Mouse (Mus musculus) megakaryocyte, embryonic 14.5 days (primary cell): ENCODE results near the gene Stx4a.

Experiments used
- FLI1 ChIP-seq: IDR thresholded peaks from 2 replicates; pipeline ENCODE4 v1.6.1; 2012; ENCODE audit warnings: low read length, inconsistent platforms, mixed read lengths
- GATA1 ChIP-seq: IDR thresholded peaks from 3 replicates; pipeline ENCODE4 v1.6.1; 2012; ENCODE audit warnings: mixed read lengths, low read length, inconsistent platforms, borderline replicate concordance

DNA sequence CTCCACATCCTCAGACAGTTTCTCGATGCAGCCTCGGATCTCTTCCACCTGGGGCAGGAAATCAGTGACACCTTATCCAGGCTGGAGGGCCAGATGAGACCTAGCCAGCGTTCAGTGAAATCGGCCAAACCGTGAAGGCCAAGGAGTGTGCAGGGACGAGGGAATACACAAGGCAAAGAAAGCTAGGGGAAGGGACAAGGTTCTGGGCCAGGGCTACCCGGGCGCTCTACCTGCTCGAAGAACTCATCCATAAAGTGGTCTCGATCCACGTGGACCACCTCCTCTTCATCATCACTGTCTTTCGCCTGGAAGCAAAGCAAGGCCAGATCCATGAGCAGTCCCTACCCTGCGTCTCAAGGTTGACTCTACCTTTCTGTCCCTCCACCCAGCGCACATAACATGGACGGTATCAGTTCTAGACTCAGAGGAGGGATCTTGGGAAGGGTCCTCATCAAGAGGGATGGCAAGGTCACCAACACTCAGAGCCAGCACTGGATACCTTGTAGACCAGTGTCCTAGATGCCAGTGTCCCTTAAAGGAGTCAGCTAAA is 8.9 kb upstream of the Stx4a start:
- TF ChIP-seq GATA1 (no peak), FLI1 (no peak)
